Mouse (Mus musculus): ENCODE measurements around the gene Aqp3. TPM values are rescaled to one million over a fixed set of nuclear protein-coding genes. Genes with fewer than 3 reads are reported as not detected.

Gene Aqp3
- polyA plus RNA-seq, 2 experiments from 2014 or later, result 22.7 to 27.5 TPM

DNA sequence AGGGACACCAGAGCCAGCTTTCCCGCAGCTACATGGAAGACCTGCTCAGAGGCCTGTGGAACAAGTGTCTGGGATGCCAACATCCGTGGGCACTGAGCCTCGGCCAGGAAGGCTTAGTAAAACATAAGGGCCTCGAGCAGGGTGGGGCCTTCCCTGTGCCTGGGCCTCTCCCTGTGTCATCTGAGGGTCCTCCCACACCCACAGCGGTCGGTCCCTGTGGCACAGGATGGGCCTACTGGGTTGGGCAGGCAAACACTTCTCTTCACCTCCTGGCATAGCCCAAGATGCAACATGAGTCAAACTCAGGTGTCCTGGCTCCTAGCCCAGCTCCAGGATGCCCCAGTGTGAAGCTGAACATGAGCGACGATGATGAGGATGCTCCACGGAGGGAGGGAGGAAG lies 40.6 kb downstream of the Aqp3 start:
- ATAC-seq, result no peak

GRCm38 (mm10) chr4:41056742-41057332 lies 41.1 kb downstream of the Aqp3 start:
- no peak for ATAC-seq

- ATAC-seq, result no peak
These were observed 41.7 kb downstream of the Aqp3 start for GRCm38 (mm10) chr4:41056253-41056652.

DNA sequence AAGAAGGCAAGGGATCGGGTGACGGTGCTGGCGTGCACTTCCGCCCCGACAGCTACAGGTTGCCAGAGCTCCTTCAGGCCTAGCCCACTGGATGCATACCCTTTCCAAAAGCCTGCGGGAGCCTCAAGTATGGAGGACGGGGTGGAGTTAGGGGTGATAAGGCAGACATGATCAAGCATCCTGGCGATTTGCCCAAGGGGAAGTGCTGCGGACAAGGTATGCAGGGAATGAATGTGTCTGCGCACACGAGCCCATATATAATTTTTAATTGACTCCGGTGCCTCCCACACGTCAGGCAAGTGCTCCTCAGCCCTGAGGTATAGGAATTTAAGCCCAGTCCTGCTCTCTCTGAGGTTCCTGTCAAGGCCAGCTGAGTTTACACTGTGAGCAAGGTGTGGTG lies 42.9 kb downstream of the Aqp3 start:
- ATAC-seq, result no peak

DNA sequence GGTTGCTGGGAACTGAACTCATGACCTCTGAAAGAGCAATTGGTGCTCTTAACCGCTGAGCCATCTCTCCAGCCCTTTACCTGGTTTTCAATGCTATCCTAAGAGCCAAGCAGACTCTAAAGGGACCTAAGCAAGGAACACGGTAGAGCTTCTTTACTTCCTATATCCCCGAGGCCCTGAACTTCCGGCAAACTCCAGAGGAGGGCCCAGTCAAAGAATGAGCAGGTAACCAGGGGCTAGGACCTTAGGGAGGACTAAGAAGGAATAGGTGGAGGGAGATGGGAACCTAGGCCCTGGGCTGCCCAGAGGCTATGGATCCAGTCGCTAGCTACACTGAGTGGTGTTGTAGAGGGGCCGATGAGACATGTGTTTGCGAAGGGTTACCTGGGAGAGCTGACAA lies 46.2 kb downstream of the Aqp3 start:
- no peak for ATAC-seq

DNA sequence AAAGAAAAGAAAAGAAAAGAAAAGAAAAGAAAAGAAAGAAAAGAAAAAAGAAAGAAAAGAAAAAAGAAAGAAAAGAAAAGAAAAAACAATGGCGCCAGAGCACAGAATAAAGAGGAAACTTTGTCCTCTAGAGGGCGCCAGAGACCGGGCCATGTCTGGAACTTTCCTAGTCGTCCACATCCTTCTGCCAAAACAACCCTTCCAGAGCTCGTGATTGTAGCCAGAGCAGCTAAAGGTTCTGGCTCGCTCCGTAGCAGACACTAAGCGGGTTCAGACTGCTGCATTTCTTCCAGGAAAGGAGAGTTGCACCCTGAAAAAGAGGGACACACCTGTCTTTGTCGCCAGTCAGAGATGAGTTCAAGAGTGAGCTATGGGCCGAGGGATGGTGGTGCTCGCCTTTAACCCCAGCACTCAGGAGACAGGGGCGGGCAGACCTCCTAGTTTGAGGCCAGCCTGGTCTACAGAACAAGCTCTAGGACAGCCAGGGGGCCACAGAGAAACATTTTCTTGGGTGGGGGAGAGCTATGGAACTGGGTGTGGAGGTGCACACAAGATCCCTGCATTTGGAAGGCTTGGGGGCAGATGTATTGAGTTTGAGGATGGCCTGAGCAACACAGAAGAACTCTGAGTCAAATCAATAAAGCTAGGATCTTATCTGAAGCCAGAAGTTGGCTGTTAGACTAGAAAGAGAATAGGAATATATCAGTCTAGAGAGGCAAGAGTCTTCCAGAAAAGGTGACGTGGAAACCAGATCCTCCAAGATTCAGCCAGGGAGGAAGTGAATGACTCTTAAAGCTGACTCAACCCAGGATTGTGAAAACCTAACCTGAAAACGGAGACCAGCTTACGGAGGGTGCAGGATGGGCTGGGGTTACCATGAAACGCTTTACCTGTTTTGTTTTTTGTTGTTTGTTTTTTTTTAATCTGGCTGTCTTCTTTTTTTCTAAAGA lies 47.0 kb downstream of the Aqp3 start:
- peak; percentile 76 for ATAC-seq

DNA sequence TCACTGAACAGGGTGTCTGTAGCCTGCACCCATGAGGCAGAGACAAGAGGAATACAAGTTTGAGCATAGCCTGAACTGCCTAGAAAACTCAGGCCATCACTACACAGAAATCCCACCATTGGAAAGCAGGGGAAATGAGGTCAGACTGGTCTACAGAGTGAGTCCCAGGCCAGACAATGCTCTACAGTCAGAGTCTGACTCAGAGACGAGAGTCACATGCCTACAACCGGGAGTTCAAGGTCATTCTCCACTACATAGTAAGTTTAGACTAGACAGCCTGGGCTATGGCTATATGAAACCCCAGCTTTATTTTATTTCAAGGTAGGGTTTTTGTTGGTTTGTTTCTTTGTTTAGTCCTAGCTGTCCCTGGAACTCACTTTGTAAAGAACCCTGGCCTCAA lies 49.1 kb downstream of the Aqp3 start:
- ATAC-seq, result no peak

GRCm38 (mm10) chr4:41047524-41048271 lies 50.3 kb downstream of the Aqp3 start, which contains the start of gene Aqp7:
Aqp7 (minus strand) TSS chr4:41048139.
- no peak for ATAC-seq

- no peak for ATAC-seq
These were observed 51.7 kb downstream of the Aqp3 start for GRCm38 (mm10) chr4:41046254-41046795.

- ATAC-seq, result no peak
These were observed 52.7 kb downstream of the Aqp3 start for GRCm38 (mm10) chr4:41045288-41045687.

- ATAC-seq, result no peak
These were observed 54.0 kb downstream of the Aqp3 start for GRCm38 (mm10) chr4:41043961-41044360.

DNA sequence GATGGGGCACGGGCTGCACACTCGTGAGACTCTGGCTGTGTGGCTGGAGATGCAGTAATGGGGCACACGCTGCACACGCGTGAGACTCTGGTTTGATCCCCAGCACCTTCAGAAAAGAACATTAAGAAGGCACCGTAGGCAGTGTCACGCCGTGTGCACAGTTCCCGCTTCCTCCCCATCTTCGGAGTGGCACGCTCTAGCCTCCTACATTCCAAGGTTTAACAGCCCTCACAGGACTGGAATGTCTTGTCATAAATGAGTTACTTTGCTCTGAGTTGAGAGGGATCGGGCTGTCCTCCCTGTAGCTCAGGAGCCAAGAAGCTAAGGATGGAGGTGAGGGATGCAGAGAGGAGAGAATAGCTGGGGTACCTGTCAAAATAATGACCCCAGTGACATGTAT lies 55.1 kb downstream of the Aqp3 start:
- ATAC-seq, result no peak

Other genes starting within 250 kb of the Aqp3 start
- 10 to 100 TPM; 58.7 to 75.3 TPM for gene B4galt1, start 244.2 kb downstream of the Aqp3 start, polyA plus RNA-seq (2017; shearing (Covaris generic))
- gene Spink4, start 178.1 kb downstream of the Aqp3 start, polyA plus RNA-seq (2017; shearing (Covaris generic)), result not detected
- gene Bag1, start 149.9 kb downstream of the Aqp3 start, polyA plus RNA-seq (2017; shearing (Covaris generic)), result 10 to 100 TPM; 11.5 to 15.0 TPM
- 100 to 1,000 TPM; 121 to 129 TPM for gene Chmp5, start 149.8 kb downstream of the Aqp3 start, polyA plus RNA-seq (2017; shearing (Covaris generic))
- 10 to 100 TPM; 92.3 to 93.9 TPM for gene Nfx1, start 127.3 kb downstream of the Aqp3 start, polyA plus RNA-seq (2017; shearing (Covaris generic))
- gene Aqp7, start 50.0 kb downstream of the Aqp3 start, polyA plus RNA-seq (2017; shearing (Covaris generic)), result under 1 TPM in 1 of 2 experiments, not detected in 1; 0.32 TPM
- 10 to 100 TPM; 11.8 to 19.0 TPM for gene Nol6, start 26.3 kb upstream of the Aqp3 start, polyA plus RNA-seq (2017; shearing (Covaris generic))
- gene Ube2r2, start 37.6 kb upstream of the Aqp3 start, polyA plus RNA-seq (2017; shearing (Covaris generic)), result 10 to 100 TPM; 25.6 to 25.8 TPM
- 10 to 100 TPM; 18.2 to 23.7 TPM for gene Ubap2, start 177.0 kb upstream of the Aqp3 start, polyA plus RNA-seq (2017; shearing (Covaris generic))
- gene Dcaf12, start 216.7 kb upstream of the Aqp3 start, polyA plus RNA-seq (2017; shearing (Covaris generic)), result 10 to 100 TPM; 24.4 to 28.0 TPM

Measured in activated CD4-positive, CD25-positive, alpha-beta regulatory T cell, adult 4 months (primary cell).